Mouse (Mus musculus) heart, postnatal 0 days (tissue): ENCODE results near the gene Gm10320. TPM values are rescaled to one million over a fixed set of nuclear protein-coding genes. Genes with fewer than 3 reads are reported as not detected.

ENCODE experiments used
- ATAC-seq: fragments of 200-750 bp; cut with Nextera tagmentation; 2 replicates; pipeline ENCODE4 v1.8.0; 2017; ENCODE audit warnings: low read depth, moderate number of reproducible peaks, moderate library complexity; ENCODE audit not compliant: insufficient read depth
- DNase-seq: peaks from one replicate; pipeline ENCODE4 v3.0.0-alpha.2; 2016; ENCODE audit warnings: low spot score
- H3K27ac ChIP-seq: fragments of 300-500 bp; sonication (generic); 2 replicates; pipeline ENCODE4 v1.5.1; 2014; ENCODE audit warnings: low read depth, mild to moderate bottlenecking
- H3K27me3 ChIP-seq: fragments of 300-500 bp; sonication (generic); 2 replicates; pipeline ENCODE4 v1.6.1; 2014; ENCODE audit warnings: low read length, mixed read lengths; ENCODE audit not compliant: control insufficient read depth, insufficient read depth
- H3K36me3 ChIP-seq: fragments of 300-500 bp; sonication (generic); replicated peaks from 2 replicates; pipeline ENCODE4 v1.6.1; 2014; ENCODE audit warnings: low read length, mixed read lengths; ENCODE audit not compliant: control insufficient read depth, insufficient read depth
- H3K4me1 ChIP-seq: fragments of 300-500 bp; sonication (generic); 2 replicates; pipeline ENCODE4 v1.6.1; 2014; ENCODE audit warnings: antibody characterized with exemption; ENCODE audit not compliant: control insufficient read depth, insufficient read depth
- H3K4me2 ChIP-seq: fragments of 300-500 bp; sonication (generic); 2 replicates; pipeline ENCODE4 v1.6.1; 2014; ENCODE audit warnings: low read depth, mild to moderate bottlenecking, low read length, moderate library complexity
- H3K4me3 ChIP-seq: fragments of 300-500 bp; sonication (generic); 2 replicates; pipeline ENCODE4 v1.5.1; 2014; ENCODE audit warnings: low read depth, low read length
- H3K9ac ChIP-seq: fragments of 300-500 bp; sonication (generic); replicated peaks from 2 replicates; pipeline ENCODE4 v1.6.1; 2014; ENCODE audit warnings: low read depth, low read length, mixed read lengths
- H3K9me3 ChIP-seq: fragments of 300-500 bp; sonication (generic); replicated peaks from 2 replicates; pipeline ENCODE4 v1.6.1; 2016; ENCODE audit warnings: low read length; ENCODE audit not compliant: control insufficient read depth
- CTCF ChIP-seq: IDR thresholded peaks from 2 replicates; pipeline ENCODE4 v1.5.1; 2016; ENCODE audit warnings: antibody characterized with exemption, control low read depth, low read depth
- EP300 ChIP-seq: IDR thresholded peaks from 2 replicates; pipeline ENCODE4 v1.6.1; 2016; ENCODE audit warnings: antibody characterized with exemption, low read depth
- WGBS: fragments of 180-500 bp; shearing (Covaris S2); extraction: QIAGEN DNeasy Blood & Tissue Kit; methylation state at CpG from one replicate; pipeline ENCODE4 v1.1.7; 2014; 5-methylcytosine and 5-hydroxymethylcytosine counted together
- polyA plus RNA-seq: library from polyadenylated mRNA; unstranded; fragments of >200 nt; fragmentation: Nextera tagmentation; extraction: Ambion mirVana; gene quantifications from 2 replicates; pipeline ENCODE4 v1.2.1, GENCODE M21; 2015
- total RNA-seq: library from RNA; depleted of rRNA; stranded (reverse); fragments of >200 nt; gene quantifications from 2 replicates; pipeline ENCODE4 v1.2.3, GENCODE M21; 2014; ENCODE audit warnings: low replicate concordance

The Gm10320 gene
- total and polyA plus RNA-seq, 2 experiments from 2014 or later: 0.66 TPM; not detected in 1

DNA sequence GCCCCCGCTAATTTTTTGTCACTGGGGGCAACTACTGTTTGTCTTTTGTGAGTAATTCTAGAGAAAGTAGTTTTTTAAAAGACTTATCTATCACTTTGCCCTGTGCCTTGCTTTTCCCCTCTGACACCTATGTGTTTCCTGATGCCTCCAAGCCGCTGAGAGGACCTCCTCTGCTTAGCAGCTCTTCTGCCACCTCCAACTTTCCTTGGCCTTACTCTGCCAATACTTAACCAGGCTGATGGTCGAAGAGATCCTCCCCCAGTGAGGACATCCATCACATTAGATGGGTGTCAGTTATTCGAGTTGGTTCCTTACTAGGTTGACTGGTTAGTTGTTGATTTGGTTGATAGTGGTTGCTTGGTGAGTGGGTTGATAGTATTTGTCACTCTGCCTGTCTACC is 14.7 kb upstream of the Gm10320 start:
- WGBS: 15% methylated on average over 4 of the region's 4 CpGs
- Histone ChIP-seq H3K27me3 (peaks cover 80% of the 10 kb centered on the region), H3K9ac (no peak overlapping the region), H3K4me2 (no peak overlapping the region), H3K4me1 (0 out of 2 replicates have a peak, but pooled peaks cover 3% of the 10 kb centered on the region), H3K36me3 (no peaks in the 10 kb centered on the region), H3K27ac (no peak overlapping the region), H3K4me3 (no peak overlapping the region), H3K9me3 (no peaks in the 10 kb centered on the region)
- DNase-seq (no peak), ATAC-seq (no peak)
- TF ChIP-seq CTCF: no peak
- no peak for TF ChIP-seq EP300

DNA sequence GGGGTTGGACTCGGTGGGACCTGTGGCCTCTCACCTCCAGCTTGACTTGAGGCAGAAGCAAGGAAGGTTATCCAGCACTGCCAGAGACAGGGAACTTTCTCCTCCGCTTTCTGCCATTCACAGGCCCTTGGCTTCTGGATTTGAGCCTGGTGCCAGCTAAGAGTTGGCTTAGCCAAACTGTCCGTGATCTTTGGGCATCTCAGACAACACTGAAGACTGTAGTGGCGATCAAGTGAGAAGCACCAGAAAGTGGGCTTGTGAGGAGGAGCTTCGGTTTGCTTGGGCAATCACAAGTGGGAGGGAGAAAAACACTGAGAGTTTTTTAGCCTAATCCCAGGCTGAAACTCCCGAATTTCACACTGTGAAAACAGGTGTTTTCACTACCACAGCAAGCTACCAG is 14.2 kb upstream of the Gm10320 start:
- Histone ChIP-seq H3K9ac (no peak overlapping the region), H3K4me1 (0 out of 2 replicates have a peak, but pooled peaks cover 3% of the 10 kb centered on the region), H3K9me3 (no peaks in the 10 kb centered on the region), H3K4me2 (no peak overlapping the region), H3K27ac (no peak overlapping the region), H3K4me3 (no peak overlapping the region), H3K27me3 (peaks cover 85% of the 10 kb centered on the region), H3K36me3 (no peaks in the 10 kb centered on the region)
- DNase-seq (no peak), ATAC-seq (no peak)
- WGBS: 17% methylated on average over 6 of the region's 6 CpGs
- TF ChIP-seq CTCF (no peak), EP300 (no peak)

DNA sequence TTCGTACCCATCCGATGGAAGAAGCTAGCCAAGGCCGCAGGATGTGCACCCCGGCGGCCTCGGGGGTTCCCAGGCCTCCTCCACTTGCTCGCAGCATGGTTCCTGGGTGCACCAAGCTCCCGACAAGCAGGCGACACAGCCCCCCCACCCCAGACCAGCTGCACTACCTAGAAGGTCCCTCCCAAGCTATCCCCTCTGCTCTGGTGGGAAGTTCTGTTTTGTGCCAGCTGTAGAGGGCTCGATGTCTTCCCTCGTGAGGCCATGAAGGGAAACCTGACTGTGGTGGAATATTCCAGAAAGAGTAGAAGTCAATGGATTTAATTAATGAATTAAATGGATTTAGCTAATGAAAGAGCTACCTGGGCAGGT is 13.7 kb upstream of the Gm10320 start:
- Histone ChIP-seq H3K4me3 (no peak overlapping the region), H3K9ac (no peak overlapping the region), H3K27ac (no peak overlapping the region), H3K4me2 (no peak overlapping the region), H3K4me1 (0 out of 2 replicates have a peak, but pooled peaks cover 3% of the 10 kb centered on the region), H3K27me3 (peaks cover 90% of the 10 kb centered on the region), H3K36me3 (no peaks in the 10 kb centered on the region), H3K9me3 (no peaks in the 10 kb centered on the region)
- WGBS: 12% methylated on average over 11 of the region's 11 CpGs
- ATAC-seq: no peak
- no peak for DNase-seq
- TF ChIP-seq EP300: no peak

DNA sequence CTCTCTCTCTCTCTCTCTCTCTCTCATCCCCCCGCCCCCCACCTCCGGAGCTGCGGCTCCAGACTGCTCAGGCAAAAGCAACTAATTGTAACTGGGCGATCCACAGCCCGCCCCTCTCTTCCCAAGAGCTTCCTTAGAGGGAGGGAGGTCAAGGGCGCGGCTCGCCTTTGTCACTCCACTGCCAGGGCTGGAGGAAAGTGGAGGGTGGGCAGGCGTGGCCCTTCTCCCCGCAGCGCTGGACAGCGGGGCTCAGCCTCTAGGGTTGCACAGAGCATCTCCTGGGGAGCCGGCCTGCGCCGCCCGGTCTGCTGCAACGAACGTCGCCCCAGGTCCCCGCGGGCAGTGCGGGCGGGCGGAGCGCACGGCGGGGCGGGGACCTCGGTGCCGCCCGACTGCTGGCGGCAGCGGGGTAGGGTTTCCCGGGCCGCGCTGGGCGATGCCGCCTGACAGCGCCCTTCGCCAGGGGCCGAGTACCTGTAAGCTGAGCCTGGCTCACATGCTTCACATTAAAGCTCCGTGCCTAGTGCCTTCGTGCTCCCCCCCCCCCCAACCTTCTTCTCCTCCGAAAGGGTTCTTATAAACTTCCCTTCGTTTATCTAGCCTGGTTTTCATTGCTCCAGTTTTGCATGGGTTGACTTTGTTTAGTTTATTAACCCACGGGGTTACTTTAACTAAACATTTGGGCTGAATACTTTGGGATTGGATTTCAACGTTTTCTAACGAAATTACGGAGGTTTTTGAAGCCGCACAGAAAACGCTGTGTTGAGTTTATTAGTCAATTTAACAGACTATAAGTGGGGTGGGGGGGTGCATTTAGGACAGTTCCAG is 13.1 kb upstream of the Gm10320 start:
- Histone ChIP-seq H3K27ac (no peak overlapping the region), H3K27me3 (peaks cover 93% of the 10 kb centered on the region), H3K4me2 (peak overlapping the region; percentile 48), H3K4me1 (0 out of 2 replicates have a peak, but pooled peaks cover 3% of the 10 kb centered on the region), H3K9me3 (no peaks in the 10 kb centered on the region), H3K9ac (no peak overlapping the region), H3K36me3 (no peaks in the 10 kb centered on the region), H3K4me3 (peak overlapping the region; percentile 36)
- ATAC-seq (no peak; the same call in 1 of the 2 replicates), DNase-seq (no peak)
- 1% methylated on average over 50 of the region's 51 CpGs for WGBS
- TF ChIP-seq CTCF (no peak), EP300 (no peak)

DNA sequence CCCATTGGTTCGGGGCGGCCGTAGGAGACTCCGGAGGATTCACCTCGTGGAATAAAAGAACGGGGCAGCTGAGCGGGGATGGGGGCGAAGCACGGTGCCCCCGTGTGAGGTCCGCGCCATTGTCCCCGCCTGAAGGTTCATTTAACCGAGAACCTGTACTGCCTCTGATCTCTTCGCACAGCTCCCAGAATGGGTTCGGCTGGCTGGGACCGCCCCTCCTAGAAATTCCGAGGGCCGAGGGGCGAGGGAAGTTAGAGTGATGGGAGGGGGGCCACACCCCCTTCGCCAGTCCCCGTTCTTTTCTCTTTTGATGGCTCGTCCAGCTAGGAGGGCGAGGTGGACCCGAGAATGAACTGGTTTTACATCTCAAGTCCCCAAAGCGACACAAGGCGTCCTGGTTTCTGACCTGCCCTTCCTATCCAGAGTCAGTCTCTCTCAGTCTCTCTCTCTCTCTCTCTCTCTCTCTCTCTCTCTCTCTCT is 12.4 kb upstream of the Gm10320 start:
- DNase-seq: no peak
- Histone ChIP-seq H3K9ac (no peak overlapping the region), H3K4me1 (0 out of 2 replicates have a peak, but pooled peaks cover 3% of the 10 kb centered on the region), H3K9me3 (no peaks in the 10 kb centered on the region), H3K36me3 (no peaks in the 10 kb centered on the region), H3K27me3 (peaks cover 96% of the 10 kb centered on the region), H3K4me3 (peak overlapping the region; percentile 28), H3K27ac (no peak overlapping the region), H3K4me2 (peak overlapping the region; percentile 48)
- WGBS: 2% methylated on average over 27 of the region's 27 CpGs
- TF ChIP-seq CTCF (no peak), EP300 (no peak)
- ATAC-seq: no peak
